Mouse (Mus musculus) bone marrow, adult 2 months (tissue): Measurements from ENCODE around the gene Pip4k2b.

Source experiments
- CTCF ChIP-seq: fragments of 200-500 bp; IDR thresholded peaks from 2 replicates; pipeline ENCODE4 v1.5.1; 2011; ENCODE audit warnings: low read length, control low read depth; ENCODE audit not compliant: control insufficient read depth, insufficient read depth
- POLR2A ChIP-seq: fragments of 200-500 bp; IDR thresholded peaks from 2 replicates; pipeline ENCODE4 v1.6.1; 2011; ENCODE audit warnings: low read depth, mild to moderate bottlenecking, control low read depth, low read length, borderline replicate concordance; ENCODE audit not compliant: control insufficient read depth

GRCm38 (mm10) chr11:97680430-97680829, 64.1 kb downstream of the Pip4k2b start:
- TF ChIP-seq CTCF (no peak), POLR2A (no peak)
